Mouse (Mus musculus): Measurements from ENCODE around the gene Wee1.

The Wee1 gene

DNA sequence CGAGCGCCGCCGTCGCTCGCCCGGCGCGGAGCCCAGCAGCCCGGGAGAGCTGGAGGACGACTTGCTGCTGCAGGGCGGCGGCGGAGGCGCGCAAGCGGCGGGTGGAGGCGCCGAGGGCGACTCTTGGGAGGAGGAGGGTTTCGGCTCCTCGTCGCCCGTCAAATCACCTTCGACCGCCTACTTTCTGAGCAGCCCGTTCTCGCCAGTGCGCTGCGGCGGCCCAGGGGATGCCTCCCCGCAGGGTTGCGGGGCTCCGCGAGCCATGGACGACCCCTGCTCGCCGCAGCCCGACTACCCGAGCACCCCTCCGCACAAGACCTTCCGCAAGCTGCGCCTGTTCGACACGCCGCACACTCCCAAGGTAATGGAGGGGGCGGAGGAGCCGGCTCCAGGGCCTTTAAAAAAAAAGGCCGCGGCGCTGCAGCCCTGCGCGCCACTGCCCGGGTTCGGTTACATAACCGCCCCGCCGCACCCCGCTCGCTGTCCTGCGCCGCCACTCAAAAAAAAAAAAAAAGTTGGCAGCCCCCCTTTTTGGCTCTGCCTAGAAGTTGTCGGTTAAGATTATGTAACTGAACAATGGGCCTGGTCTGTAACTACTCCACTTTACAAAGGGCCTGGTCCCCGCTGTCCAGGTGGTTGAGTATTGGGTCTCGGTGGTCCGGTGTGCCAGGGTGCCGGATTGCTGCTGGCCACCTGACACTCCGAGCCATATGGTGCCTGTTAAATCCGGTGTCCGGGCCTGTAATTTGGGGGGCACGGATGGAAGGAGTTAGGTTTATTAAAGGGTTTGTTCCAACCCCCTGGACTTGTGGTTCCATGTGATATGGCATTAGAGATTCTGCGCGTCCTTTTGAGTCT, 948 bp downstream of the Wee1 start:
- WGBS, result 1% methylated on average over 74 of the region's 74 CpGs

DNA sequence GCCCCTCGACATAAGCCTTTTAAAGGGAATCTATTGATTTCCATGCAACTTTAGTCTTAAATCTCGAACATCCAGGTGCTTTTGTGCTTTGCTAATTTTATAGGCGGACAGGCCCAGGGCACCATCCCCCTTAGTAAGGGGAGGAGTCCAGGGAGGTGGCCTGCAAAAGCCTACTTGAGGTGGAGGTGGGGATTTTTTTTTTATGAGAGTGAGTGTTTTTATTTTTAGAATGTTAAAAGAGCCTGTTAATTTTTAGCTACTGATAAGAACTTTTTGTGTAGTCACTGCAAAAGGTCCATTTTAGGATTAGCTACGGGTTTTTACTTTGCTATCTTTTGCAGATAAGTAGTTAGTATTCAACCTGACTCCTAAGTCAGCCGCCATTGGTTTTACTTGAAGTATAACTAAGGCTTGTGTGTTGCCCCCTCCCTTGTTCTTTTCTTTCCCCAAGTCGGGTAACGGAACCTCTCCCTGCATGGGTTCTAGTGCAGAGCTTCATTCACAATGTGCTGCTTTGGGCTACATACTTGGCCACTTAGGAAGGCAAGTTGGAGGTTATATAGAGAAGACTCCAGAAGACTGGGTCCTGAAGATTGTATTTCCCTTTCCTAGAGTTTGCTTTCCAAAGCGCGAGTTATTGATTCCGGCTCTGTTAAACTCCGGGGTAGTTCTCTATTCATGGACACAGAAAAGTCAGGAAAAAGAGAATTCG, 2.2 kb downstream of the Wee1 start:
- 60% methylated on average over 12 of the region's 12 CpGs for WGBS

DNA sequence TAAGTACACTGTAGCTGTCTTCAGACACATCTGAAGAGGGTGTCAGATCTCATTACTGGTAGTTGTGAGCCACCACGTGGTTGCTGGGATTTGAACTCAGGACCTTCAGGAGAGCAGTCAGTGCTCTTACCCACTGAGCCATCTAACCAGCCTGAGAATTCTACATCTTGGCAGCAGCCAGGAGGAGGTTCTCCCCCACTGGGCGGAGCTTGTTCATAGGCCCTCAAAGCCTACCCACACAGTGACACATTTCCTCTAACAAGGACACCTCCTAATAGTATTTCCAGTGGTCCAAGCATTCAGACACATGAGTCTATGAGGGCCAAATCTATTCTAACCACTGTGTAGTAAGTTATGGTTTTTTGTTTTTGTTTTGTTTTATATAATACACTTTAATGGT, 6.7 kb downstream of the Wee1 start:
- 94% methylated on average over 2 of the region's 2 CpGs for WGBS

DNA sequence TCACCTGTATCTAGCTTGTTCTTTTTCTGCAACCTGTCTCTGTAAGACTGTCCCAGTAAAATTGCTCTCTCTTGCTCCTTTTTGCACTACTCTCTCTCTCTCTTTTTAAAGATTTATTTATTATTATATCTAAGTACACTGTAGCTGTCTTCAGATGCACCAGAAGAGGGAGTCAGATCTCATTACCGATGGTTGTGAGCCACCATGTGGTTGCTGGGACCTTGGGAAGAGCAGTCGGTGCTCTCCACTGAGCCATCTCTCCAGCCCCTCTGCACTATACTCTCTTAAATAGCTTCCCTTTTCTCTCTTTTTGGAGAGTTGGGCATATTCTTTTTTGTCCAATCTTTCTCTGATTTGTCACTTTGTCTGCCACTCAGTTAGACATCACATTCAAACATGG, 10.4 kb downstream of the Wee1 start:
- 80% methylated on average over 2 of the region's 2 CpGs for WGBS

DNA sequence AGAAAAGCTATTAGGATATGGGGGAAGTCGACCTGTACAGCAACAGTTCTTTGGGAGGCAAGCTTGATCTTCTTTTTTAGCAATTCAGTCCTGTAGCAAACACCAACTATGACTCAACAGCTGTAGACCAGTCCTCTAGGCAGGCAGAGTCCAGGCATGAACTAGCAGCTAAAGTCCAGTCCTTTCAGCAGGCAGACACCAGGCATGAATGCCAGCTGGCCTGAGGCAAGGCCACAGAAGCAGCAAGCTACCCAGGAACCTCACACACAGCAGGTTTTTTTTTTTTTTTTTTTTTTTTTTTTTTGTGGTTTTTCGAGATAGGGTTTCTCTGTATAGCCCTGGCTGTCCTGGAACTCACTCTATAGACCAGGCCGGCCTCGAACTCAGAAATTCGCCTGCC, 12.1 kb downstream of the Wee1 start:
- WGBS, result 95% methylated on average over 5 of the region's 5 CpGs

DNA sequence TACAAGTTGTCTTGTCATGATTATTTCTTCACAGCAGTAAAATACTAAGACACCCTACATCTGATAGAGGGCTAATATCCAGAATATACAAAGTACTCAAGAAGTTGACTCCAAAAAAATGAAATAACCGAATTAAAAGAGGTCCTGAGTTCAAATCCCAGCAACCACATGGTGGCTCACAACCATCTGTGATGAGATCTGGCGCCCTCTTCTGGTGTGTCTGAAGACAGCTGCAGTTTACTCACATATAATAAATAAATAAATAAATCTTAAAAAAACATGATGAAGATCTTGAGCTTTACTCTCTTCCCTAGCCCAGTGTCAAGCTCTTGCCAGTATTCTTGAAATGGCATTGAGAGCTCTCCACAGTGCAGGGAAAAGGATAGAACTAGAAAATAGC, 16.7 kb downstream of the Wee1 start:
- 91% methylated on average over 2 of the region's 2 CpGs for WGBS

DNA sequence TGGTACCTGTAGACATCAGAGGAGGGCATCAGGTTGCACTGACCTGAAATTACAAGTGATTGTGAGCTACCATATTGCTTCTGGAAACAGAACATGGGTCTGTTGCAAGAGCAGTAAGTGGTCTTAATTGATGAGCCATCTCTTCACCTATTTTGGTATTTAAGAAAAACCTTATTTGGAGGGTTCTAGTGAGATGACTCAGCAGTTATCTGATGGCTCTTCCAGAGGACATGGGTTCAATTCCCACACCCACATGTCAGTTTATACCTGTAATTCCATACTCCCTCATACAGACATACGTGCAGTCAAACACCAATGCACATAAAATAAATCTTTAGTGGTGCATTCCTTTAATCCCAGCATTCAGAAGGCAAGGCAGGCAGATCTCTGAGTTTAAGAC, 22.0 kb downstream of the Wee1 start:
- WGBS, result 100% methylated on average over 1 of the region's 1 CpGs

DNA sequence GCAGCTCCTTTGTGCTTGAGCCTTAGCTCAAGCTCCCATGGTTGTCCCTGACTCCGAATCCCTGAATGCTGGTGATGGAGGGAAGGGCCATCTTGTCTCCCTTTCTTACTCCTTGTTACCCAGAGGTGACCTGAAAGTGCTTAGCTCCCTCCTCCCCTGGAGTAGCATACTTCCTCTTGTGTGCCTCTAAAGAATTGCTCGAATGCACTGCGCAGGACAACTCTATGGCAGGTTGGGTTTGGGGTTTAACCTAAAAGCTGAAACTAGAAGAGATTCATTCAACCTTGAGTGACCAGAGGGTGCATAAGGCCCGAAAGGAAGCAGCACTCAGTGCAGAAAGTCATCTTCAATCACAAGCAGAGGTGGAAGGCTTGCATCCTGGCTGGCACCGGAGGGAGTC, 31.0 kb downstream of the Wee1 start:
- WGBS, result 89% methylated on average over 5 of the region's 5 CpGs

DNA sequence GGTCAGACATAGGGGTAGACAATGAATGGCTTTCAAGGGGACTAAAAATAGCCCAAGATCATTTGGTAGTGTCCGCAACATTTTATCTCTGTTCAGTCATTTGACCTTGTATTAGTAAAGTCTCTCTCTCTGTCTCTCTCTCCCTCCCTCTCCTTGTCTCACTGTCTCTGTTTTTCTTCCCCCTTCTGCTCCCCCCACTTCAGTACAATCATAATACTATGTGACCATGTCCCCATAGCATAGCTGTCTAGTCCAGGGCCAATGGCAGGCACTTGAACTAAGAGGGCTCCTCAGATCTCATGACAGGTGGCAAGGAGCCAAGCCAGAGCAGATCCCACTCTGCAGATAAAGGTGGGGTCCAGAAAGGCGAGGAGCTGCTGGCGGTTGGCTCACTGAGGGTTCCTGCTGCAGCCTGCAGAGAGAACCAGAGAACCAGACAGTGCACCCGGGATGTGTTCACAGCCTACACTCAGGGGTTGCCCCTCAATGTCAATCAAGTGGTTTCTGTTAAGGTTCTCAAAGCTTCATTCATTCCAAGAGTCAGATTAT, 34.9 kb downstream of the Wee1 start:
- WGBS, result 71% methylated on average over 4 of the region's 4 CpGs

DNA sequence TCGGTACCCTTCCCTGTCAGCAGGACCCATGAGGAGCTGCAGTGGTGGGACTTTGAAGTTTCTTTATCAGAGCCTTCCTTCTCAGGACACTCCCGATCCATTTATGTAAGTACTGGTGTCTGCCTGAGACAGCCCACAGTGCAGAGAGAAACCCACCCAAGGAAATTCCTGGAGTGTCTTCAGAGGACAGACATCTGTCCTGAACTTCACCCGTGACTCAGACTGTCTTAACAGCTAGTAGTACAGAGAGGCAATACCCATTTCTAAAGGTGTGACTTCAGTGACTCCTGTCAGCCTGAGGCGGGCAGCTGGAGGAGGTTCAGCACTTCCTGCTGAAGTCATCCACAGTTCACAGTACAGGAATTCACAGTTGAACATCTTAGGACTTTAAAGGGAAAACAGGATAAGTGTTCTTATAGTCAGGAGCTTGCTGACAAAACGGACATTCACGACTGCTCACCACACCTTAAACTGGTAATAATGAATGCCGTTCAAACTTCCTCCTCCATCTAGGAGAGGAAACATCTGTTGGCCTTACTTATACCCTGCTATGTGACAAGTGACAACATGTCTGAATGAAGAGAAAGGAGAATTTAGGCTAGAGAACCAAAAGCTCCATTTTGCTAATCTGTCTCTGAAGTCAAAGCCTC, 35.5 kb downstream of the Wee1 start:
- 68% methylated on average over 7 of the region's 7 CpGs for WGBS

DNA sequence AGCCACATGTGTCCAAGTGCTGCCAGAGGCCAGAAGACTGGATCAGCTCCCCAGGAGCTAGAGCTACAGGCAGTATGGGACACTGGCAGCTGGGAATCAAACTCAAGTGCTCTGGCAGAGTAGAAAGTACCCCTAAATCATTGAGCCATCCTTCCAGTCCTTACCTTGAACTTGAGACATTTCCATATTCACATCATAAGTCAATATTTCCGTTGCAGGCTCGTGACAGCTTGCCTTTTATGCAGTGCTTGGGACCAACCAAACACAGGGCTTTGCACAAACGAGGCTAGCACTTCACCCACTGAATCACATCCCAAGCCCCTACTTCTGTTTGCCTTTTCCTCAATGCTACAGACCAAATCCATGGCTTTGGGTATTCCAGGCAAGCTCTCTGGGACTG, 36.2 kb downstream of the Wee1 start:
- WGBS, result 82% methylated on average over 3 of the region's 3 CpGs

DNA sequence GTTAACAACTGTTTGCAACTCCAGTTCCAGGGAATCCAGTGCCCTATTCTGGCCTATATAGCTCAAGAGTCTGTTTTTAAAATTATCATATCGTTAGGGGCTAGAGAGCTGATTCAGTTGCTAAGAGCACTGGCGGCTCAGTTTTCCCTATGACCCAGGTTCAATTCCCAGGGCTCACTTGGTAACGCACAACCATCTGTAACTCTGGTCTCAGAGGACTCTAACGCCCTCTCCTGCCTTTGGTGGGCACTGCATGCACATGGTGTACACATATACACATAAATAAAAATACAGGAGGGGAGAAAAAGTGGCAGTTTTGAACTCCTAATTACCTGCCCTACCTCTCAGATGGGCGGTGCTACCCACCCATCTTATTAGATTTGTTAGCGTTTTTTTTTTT, 41.2 kb downstream of the Wee1 start:
- WGBS, result 89% methylated on average over 6 of the region's 6 CpGs

DNA sequence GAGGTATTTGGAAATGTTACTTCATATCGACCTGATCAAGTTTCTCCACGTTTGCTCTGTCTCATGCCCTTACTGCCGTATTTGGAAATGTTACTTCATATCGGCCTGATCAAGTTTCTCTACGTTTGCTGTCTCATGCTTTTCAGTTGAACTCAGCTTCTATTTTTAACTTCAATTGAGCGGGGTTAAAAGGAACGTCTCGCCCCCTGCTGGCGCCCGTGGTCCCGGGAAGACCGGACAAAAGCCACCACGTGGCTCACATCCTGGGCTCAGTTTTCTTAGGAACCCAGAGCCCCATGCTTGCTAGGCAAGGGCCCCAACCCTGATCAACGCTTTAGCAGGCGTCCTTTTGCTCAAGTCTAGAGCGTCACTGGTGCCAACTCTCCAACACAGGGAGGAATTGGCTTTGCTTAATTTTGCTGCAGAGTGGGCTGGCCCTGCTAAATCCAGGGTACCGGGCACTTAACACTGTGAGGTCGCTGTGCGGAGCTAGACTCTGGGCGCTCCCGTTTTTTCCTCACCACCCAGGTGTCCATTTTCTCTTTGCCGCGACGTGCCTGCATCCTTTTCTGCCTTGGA, 42.3 kb downstream of the Wee1 start:
- WGBS, result under 1% methylated on average over 24 of the region's 24 CpGs

DNA sequence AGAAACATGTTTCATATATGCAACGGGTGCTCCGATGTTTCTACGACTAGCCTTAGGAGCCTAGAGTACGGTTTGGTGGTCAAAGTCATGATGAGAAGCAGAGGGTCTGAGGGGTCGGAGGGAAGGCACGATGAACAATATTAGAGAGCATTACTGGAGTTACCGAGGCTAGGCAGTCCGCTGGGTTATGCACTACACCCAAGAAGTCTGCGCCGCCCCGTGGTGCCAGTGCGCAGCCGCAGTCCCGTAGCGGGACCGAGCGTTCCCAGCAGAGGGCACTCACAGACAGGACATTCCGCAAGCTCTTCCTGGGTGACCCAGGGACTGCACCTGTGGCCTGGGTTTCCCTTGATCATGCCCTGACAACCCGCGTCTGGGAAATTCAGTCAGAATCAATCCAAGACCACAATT, 42.9 kb downstream of the Wee1 start:
- WGBS, result under 1% methylated on average over 20 of the region's 20 CpGs

DNA sequence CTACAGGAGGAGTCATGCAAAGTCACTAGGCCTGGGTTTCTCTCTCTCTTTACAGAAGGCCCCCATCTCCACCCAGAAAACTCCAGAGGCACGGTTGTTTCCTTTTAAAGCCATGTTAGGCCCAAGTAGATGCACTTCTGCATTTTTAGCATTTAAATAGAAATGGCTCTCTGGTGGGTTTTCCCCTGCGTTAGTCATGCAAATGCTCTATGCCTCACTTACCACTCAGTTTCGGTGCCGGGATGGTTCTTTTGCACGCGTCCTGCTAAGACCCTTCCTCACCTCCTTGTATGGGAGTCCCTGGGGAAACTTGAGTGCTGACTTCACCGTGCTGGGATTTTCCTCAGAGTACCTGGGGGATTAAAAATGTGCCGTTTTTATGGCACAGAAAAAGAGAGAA, 44.4 kb downstream of the Wee1 start:
- WGBS, result 81% methylated on average over 8 of the region's 8 CpGs

DNA sequence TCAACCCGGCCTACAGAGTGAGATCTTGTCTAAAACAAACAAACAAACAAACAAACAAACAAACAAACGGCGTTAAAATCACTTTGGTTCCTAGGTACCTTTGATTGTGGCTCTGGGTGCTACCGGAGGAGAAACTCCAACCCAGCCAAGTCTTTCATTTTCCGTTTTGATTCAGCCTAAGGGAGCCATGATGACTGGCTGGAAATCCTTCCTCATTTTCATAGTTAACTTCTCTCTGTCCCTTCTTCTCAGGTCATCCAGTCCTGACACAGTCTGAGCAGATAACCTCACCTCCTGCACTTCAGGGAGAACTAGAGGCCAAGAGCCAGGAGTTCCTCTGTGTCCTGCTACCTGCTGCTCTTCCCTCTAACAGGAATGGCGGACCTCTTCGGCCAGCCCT, 57.4 kb downstream of the Wee1 start:
- 93% methylated on average over 7 of the region's 7 CpGs for WGBS

DNA sequence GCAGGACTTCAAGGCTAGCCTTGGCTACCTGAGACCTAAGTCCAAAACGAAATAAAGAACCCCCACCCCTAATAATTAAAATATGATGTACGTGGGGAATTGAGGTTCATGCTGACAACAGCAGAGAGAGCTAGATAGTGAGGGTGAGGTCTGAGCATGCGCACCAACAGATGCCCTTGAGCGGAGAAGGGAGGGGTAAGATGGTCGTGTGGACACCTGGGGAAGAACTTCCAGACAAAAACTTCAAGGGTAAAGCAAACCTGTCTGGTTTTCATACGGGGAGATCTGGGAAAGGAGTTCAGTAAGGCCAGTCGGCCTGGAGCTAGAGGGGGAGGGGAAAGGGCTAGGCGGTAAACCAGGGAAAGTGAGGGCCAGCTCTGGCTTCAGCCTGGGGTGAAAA, 59.6 kb downstream of the Wee1 start:
- 83% methylated on average over 8 of the region's 8 CpGs for WGBS

DNA sequence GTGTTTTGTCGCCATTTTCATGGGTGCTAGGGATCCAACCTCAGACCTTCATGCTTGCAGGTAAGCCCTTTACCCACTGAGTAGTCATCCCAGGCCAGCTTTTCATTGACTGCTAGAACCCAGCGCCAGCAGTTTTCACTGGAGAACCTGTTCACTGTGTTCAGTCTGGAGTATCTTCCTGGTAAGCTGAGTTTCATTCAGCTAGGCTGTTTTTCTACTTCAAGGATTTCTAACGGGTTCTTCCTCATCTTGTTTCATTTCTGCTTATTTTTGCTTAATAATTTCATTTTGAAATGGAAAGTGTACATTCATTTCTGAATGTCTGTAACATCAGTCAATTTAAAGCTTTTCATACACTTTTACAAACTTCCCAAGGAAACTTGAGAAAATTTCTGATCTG, 62.8 kb downstream of the Wee1 start:
- WGBS, result 94% methylated on average over 3 of the region's 3 CpGs

DNA sequence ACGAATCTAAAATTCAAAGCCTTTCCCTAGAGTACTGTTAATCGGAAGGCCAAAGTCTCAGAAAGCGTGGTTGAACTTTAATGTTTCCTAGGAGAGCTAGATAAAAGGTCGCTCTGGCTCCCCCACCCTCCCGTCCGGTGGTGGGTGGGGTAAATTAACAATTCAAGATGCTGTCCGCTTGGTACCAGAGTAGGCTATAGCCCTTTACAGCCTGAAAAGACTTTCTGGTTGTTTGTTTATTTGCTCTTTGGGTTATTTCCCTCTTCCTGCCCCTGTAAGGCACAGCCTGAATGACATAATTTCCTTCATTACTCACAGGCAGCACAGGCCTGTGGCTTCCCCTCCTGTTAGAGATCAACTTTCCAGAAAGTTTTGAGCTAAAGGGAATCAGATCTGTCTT, 68.1 kb downstream of the Wee1 start:
- 68% methylated on average over 7 of the region's 7 CpGs for WGBS

Measured in cerebral cortex, adult 2 months (tissue).